Mouse (Mus musculus): ENCODE results near the gene Olfr1317. TPM values are rescaled to one million over a fixed set of nuclear protein-coding genes. Genes with fewer than 3 reads are reported as not detected.

Gene Olfr1317
- not detected in 2 replicates for polyA plus RNA-seq (2015; fragmentation: Nextera tagmentation; extraction: Ambion mirVana)

GRCm38 (mm10) chr2:112140029-112140428 is at the start of gene Olfr1317:
TSS of gene Olfr1317 (plus strand) at chr2:112140329.
- Histone ChIP-seq H3K27ac (no peak within 1 kb of the TSS), H3K4me2 (no peak within 1 kb of the TSS), H3K4me3 (no peak within 1 kb of the TSS), H3K9me3 (replicated peaks) (no peaks in the 10 kb centered on the region), H3K9ac (no peak within 1 kb of the TSS), H3K4me1 (replicated peaks) (no peaks in the 10 kb centered on the region), H3K27me3 (no peaks in the 10 kb centered on the region), H3K36me3 (no peaks in the 10 kb centered on the region)
- ATAC-seq (replicated peaks; ENCODE audit: insufficient number of reproducible peaks, insufficient read depth, low FRiP score, low read depth): no peak
- WGBS: 69% methylated on average over 2 of the region's 2 CpGs

- Histone ChIP-seq H3K27ac (no peak within 1 kb of the TSS), H3K4me3 (no peak within 1 kb of the TSS), H3K36me3 (no peaks in the 10 kb centered on the region), H3K27me3 (no peaks in the 10 kb centered on the region), H3K9me3 (replicated peaks) (no peaks in the 10 kb centered on the region), H3K9ac (no peak within 1 kb of the TSS), H3K4me2 (no peak within 1 kb of the TSS), H3K4me1 (replicated peaks) (no peaks in the 10 kb centered on the region)
- no peak for ATAC-seq (replicated peaks; ENCODE audit: insufficient number of reproducible peaks, insufficient read depth, low FRiP score, low read depth)
Observed at GRCm38 (mm10) chr2:112096681-112097080, 43.4 kb upstream of the Olfr1317 start, which contains the start of gene Olfr1314. TSS of gene Olfr1314 (minus strand) at chr2:112096781.

GRCm38 (mm10) chr2:112115340-112115739 is 24.8 kb upstream of the Olfr1317 start, which contains the start of gene Olfr1315-ps1:
TSS of gene Olfr1315-ps1 (minus strand) at chr2:112115440.
- H3K27me3 ChIP-seq: no peaks in the 10 kb centered on the region
- no peak within 1 kb of the TSS for H3K9ac ChIP-seq
- H3K4me2 ChIP-seq: no peak within 1 kb of the TSS
- H3K36me3 ChIP-seq: no peaks in the 10 kb centered on the region
- ATAC-seq (replicated peaks; ENCODE audit: insufficient number of reproducible peaks, insufficient read depth, low FRiP score, low read depth): no peak
- no peak within 1 kb of the TSS for H3K4me3 ChIP-seq
- H3K4me1 ChIP-seq (replicated peaks): no peaks in the 10 kb centered on the region
- 61% methylated on average over 1 of the region's 1 CpGs for WGBS
- H3K27ac ChIP-seq: no peak within 1 kb of the TSS
- no peaks in the 10 kb centered on the region for H3K9me3 ChIP-seq (replicated peaks)

GRCm38 (mm10) chr2:112134877-112135276 is 5.3 kb upstream of the Olfr1317 start, which contains the start of gene Olfr1316:
TSS of gene Olfr1316 (minus strand) at chr2:112134977.
- H3K36me3 ChIP-seq: no peaks in the 10 kb centered on the region
- no peak within 1 kb of the TSS for H3K27ac ChIP-seq
- ATAC-seq (replicated peaks; ENCODE audit: insufficient number of reproducible peaks, insufficient read depth, low FRiP score, low read depth): no peak
- no peak within 1 kb of the TSS for H3K4me2 ChIP-seq
- no peaks in the 10 kb centered on the region for H3K27me3 ChIP-seq
- WGBS: 87% methylated on average over 2 of the region's 2 CpGs
- H3K9me3 ChIP-seq (replicated peaks): no peaks in the 10 kb centered on the region
- H3K4me1 ChIP-seq (replicated peaks): no peaks in the 10 kb centered on the region
- H3K4me3 ChIP-seq: no peak within 1 kb of the TSS
- H3K9ac ChIP-seq: no peak within 1 kb of the TSS

GRCm38 (mm10) chr2:112153898-112154297 is 13.8 kb downstream of the Olfr1317 start, which contains the start of gene Olfr1318:
TSS of gene Olfr1318 (plus strand) at chr2:112154198.
- no peak within 1 kb of the TSS for H3K4me3 ChIP-seq
- no peak within 1 kb of the TSS for H3K9ac ChIP-seq

More at GRCm38 (mm10) chr2:112153898-112154297, 13.8 kb downstream of the Olfr1317 start, which contains the start of gene Olfr1318:
- H3K9me3 ChIP-seq (replicated peaks): no peaks in the 10 kb centered on the region
- ATAC-seq (replicated peaks; ENCODE audit: insufficient number of reproducible peaks, insufficient read depth, low FRiP score, low read depth): no peak
- H3K27me3 ChIP-seq: no peaks in the 10 kb centered on the region
- H3K4me1 ChIP-seq (replicated peaks): no peaks in the 10 kb centered on the region
- H3K4me2 ChIP-seq: no peak within 1 kb of the TSS
- no peak within 1 kb of the TSS for H3K27ac ChIP-seq
- H3K36me3 ChIP-seq: no peaks in the 10 kb centered on the region

Other genes with a start within 250 kb of the Olfr1317 start
- not detected in 2 replicates for gene Olfr1306, start 224.1 kb upstream of the Olfr1317 start, polyA plus RNA-seq (2015; fragmentation: Nextera tagmentation; extraction: Ambion mirVana)
- not detected in 2 replicates for gene Olfr1307, start 190.9 kb upstream of the Olfr1317 start, polyA plus RNA-seq (2015; fragmentation: Nextera tagmentation; extraction: Ambion mirVana)
- not detected in 2 replicates for gene Olfr1308, start 175.4 kb upstream of the Olfr1317 start, polyA plus RNA-seq (2015; fragmentation: Nextera tagmentation; extraction: Ambion mirVana)
- gene Olfr1309, start 150.0 kb upstream of the Olfr1317 start, polyA plus RNA-seq (2015; fragmentation: Nextera tagmentation; extraction: Ambion mirVana): not detected in 2 replicates
- not detected in 2 replicates for gene Olfr1310, start 127.6 kb upstream of the Olfr1317 start, polyA plus RNA-seq (2015; fragmentation: Nextera tagmentation; extraction: Ambion mirVana)
- not detected in 2 replicates for gene Olfr1311, start 115.9 kb upstream of the Olfr1317 start, polyA plus RNA-seq (2015; fragmentation: Nextera tagmentation; extraction: Ambion mirVana)
- not detected in 2 replicates for gene Olfr1312, start 90.1 kb upstream of the Olfr1317 start, polyA plus RNA-seq (2015; fragmentation: Nextera tagmentation; extraction: Ambion mirVana)
- gene Olfr1313, start 62.5 kb upstream of the Olfr1317 start, polyA plus RNA-seq (2015; fragmentation: Nextera tagmentation; extraction: Ambion mirVana): not detected in 2 replicates
- not detected in 2 replicates for gene Olfr1314, start 43.5 kb upstream of the Olfr1317 start, polyA plus RNA-seq (2015; fragmentation: Nextera tagmentation; extraction: Ambion mirVana)
- not detected in 2 replicates for gene Olfr1315-ps1, start 24.9 kb upstream of the Olfr1317 start, polyA plus RNA-seq (2015; fragmentation: Nextera tagmentation; extraction: Ambion mirVana)
- gene Olfr1316, start 5.4 kb upstream of the Olfr1317 start, polyA plus RNA-seq (2015; fragmentation: Nextera tagmentation; extraction: Ambion mirVana): not detected in 2 replicates
- gene Olfr1318, start 13.9 kb downstream of the Olfr1317 start, polyA plus RNA-seq (2015; fragmentation: Nextera tagmentation; extraction: Ambion mirVana): not detected in 2 replicates
- 10.4 and 11.9 TPM in 2 replicates for gene Lpcat4, start 99.1 kb downstream of the Olfr1317 start, polyA plus RNA-seq (2015; fragmentation: Nextera tagmentation; extraction: Ambion mirVana)
- not detected in 2 replicates for gene Nutm1, start 119.0 kb downstream of the Olfr1317 start, polyA plus RNA-seq (2015; fragmentation: Nextera tagmentation; extraction: Ambion mirVana)
- gene Nop10, start 121.6 kb downstream of the Olfr1317 start, polyA plus RNA-seq (2015; fragmentation: Nextera tagmentation; extraction: Ambion mirVana): 159 and 160 TPM in 2 replicates
- 9.6 and 11.4 TPM in 2 replicates for gene Slc12a6, start 125.5 kb downstream of the Olfr1317 start, polyA plus RNA-seq (2015; fragmentation: Nextera tagmentation; extraction: Ambion mirVana)
- gene Gm21985, start 126.0 kb downstream of the Olfr1317 start, polyA plus RNA-seq (2015; fragmentation: Nextera tagmentation; extraction: Ambion mirVana): not detected in 2 replicates
- gene Emc4, start 227.7 kb downstream of the Olfr1317 start, polyA plus RNA-seq (2015; fragmentation: Nextera tagmentation; extraction: Ambion mirVana): 92.2 and 97.4 TPM in 2 replicates
- gene Katnbl1, start 238.9 kb downstream of the Olfr1317 start, polyA plus RNA-seq (2015; fragmentation: Nextera tagmentation; extraction: Ambion mirVana): 19.9 and 20.6 TPM in 2 replicates